Mouse (Mus musculus): Measurements from ENCODE around the gene Rnf144a.

- TF ChIP-seq POLR2A (IDR thresholded peaks at IDR 0.05; ENCODE audit: extremely low read depth, insufficient read depth, low read length) (no peak), CTCF (IDR thresholded peaks at IDR 0.05; ENCODE audit: low read depth, low read length) (no peak)
Observed at GRCm38 (mm10) chr12:26398597-26398996, 16.5 kb downstream of the Rnf144a start.
